Mouse (Mus musculus): ENCODE data around the gene Cxadr. TPM values are rescaled to one million over a fixed set of nuclear protein-coding genes. Genes with fewer than 3 reads are reported as not detected.
A peak's percentile ranks its signal among the peaks of the same experiment; 100 is the strongest.

Cxadr gene
- polyA plus RNA-seq, 1 experiment from 2014 or later, result 24.5 TPM

GRCm38 (mm10) chr16:78327999-78328398 lies 26.7 kb downstream of the Cxadr start:
- no peak overlapping the region for H3K4me3 ChIP-seq (ENCODE audit: low read depth, low read length)
- H3K27me3 ChIP-seq (ENCODE audit: control insufficient read depth, insufficient read depth, low read length), result no peaks in the 10 kb centered on the region
- no peak overlapping the region for H3K4me2 ChIP-seq
- 85% methylated on average over 12 of the region's 12 CpGs for WGBS (ENCODE audit: insufficient replicate concordance)
- ATAC-seq (replicated peaks; ENCODE audit: insufficient number of reproducible peaks, low FRiP score, low TSS enrichment), result no peak
- H3K9me3 ChIP-seq (replicated peaks; ENCODE audit: control insufficient read depth, low read length), result no peaks in the 10 kb centered on the region
- H3K27ac ChIP-seq (ENCODE audit: low read depth, low read length), result no peak overlapping the region
- no peaks in the 10 kb centered on the region for H3K36me3 ChIP-seq (ENCODE audit: control insufficient read depth, insufficient read depth, low read length)
- peaks cover 4% of the 10 kb centered on the region; the same call in 1 of the 2 replicates for H3K4me1 ChIP-seq (ENCODE audit: control insufficient read depth, insufficient read depth, low read length)
- H3K9ac ChIP-seq (ENCODE audit: low read depth, low read length), result no peak overlapping the region

DNA sequence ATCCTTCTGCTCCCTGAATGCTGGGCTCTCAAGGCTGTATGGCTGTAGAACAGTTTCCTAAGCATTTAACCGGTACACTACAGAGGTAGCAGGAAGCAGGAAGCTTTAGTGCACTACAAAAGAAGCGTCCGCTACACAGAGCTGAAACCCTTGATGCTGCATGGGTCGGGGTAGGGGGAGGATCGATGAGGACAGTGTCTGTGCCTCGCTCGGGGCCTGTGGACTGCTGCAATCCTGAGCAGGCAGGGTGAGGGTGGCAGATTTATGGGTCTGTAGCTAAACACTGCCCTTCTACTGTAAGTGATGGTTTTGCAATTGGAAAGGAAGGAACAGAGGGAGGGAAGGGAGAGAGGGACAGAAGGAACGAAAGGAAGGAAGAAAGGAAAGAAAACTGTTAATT lies 35.9 kb downstream of the Cxadr start:
- H3K4me1 ChIP-seq (ENCODE audit: control insufficient read depth, insufficient read depth, low read length), result no peaks in the 10 kb centered on the region
- no peak for ATAC-seq (replicated peaks; ENCODE audit: insufficient number of reproducible peaks, low FRiP score, low TSS enrichment)
- WGBS (ENCODE audit: insufficient replicate concordance), result 67% methylated on average over 8 of the region's 8 CpGs

GRCm38 (mm10) chr16:78341356-78341755 lies 40.1 kb downstream of the Cxadr start:
- WGBS (ENCODE audit: insufficient replicate concordance), result 82% methylated on average over 4 of the region's 4 CpGs
- Histone ChIP-seq H3K9ac (ENCODE audit: low read depth, low read length) (no peak overlapping the region), H3K27ac (ENCODE audit: low read depth, low read length) (no peak overlapping the region), H3K27me3 (ENCODE audit: control insufficient read depth, insufficient read depth, low read length) (no peaks in the 10 kb centered on the region), H3K4me2 (no peak overlapping the region), H3K4me3 (ENCODE audit: low read depth, low read length) (no peak overlapping the region), H3K9me3 (replicated peaks; ENCODE audit: control insufficient read depth, low read length) (no peaks in the 10 kb centered on the region), H3K4me1 (ENCODE audit: control insufficient read depth, insufficient read depth, low read length) (no peaks in the 10 kb centered on the region), H3K36me3 (ENCODE audit: control insufficient read depth, insufficient read depth, low read length) (no peaks in the 10 kb centered on the region; the same call in 1 of the 2 replicates)
- no peak for ATAC-seq (replicated peaks; ENCODE audit: insufficient number of reproducible peaks, low FRiP score, low TSS enrichment)

More for the DNA sequence above, 35.9 kb downstream of the Cxadr start:
- Histone ChIP-seq H3K4me3 (ENCODE audit: low read depth, low read length) (no peak overlapping the region), H3K9me3 (replicated peaks; ENCODE audit: control insufficient read depth, low read length) (no peaks in the 10 kb centered on the region), H3K27me3 (ENCODE audit: control insufficient read depth, insufficient read depth, low read length) (no peaks in the 10 kb centered on the region), H3K36me3 (ENCODE audit: control insufficient read depth, insufficient read depth, low read length) (peaks cover 10% of the 10 kb centered on the region; the same call in 1 of the 2 replicates), H3K4me2 (no peak overlapping the region), H3K9ac (ENCODE audit: low read depth, low read length) (no peak overlapping the region), H3K27ac (ENCODE audit: low read depth, low read length) (no peak overlapping the region)

DNA sequence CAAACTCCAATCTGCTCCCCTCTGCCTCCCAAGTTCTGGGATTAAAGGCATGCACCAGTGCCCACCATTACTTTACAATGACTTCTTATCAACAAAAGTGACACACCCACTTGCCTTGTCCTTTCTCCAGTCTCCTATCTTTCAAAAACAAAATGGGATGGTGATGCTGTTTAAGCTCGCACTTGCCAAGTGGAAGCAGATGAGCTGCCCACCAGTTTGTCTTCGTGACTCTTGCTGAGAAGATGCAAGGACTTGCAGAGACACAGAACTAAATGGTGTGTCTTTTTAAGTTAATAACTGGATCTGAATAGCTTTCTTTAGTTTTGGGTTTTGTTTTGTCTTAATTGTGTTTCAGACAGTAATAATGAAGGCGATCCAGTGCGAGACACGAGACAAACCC lies 41.5 kb downstream of the Cxadr start:
- 0 out of 2 replicates have a peak, but pooled peaks cover 5% of the 10 kb centered on the region for H3K4me1 ChIP-seq (ENCODE audit: control insufficient read depth, insufficient read depth, low read length)
- no peak overlapping the region for H3K4me3 ChIP-seq (ENCODE audit: low read depth, low read length)
- H3K9ac ChIP-seq (ENCODE audit: low read depth, low read length), result no peak overlapping the region
- H3K27me3 ChIP-seq (ENCODE audit: control insufficient read depth, insufficient read depth, low read length), result no peaks in the 10 kb centered on the region
- no peak overlapping the region for H3K27ac ChIP-seq (ENCODE audit: low read depth, low read length)
- 79% methylated on average over 5 of the region's 5 CpGs for WGBS (ENCODE audit: insufficient replicate concordance)
- no peaks in the 10 kb centered on the region for H3K9me3 ChIP-seq (replicated peaks; ENCODE audit: control insufficient read depth, low read length)
- no peak overlapping the region for H3K4me2 ChIP-seq
- no peak for ATAC-seq (replicated peaks; ENCODE audit: insufficient number of reproducible peaks, low FRiP score, low TSS enrichment)
- no peaks in the 10 kb centered on the region; the same call in 1 of the 2 replicates for H3K36me3 ChIP-seq (ENCODE audit: control insufficient read depth, insufficient read depth, low read length)

GRCm38 (mm10) chr16:78343792-78344191 lies 42.5 kb downstream of the Cxadr start:
- Histone ChIP-seq H3K4me1 (ENCODE audit: control insufficient read depth, insufficient read depth, low read length) (0 out of 2 replicates have a peak, but pooled peaks cover 5% of the 10 kb centered on the region), H3K27ac (ENCODE audit: low read depth, low read length) (no peak overlapping the region), H3K36me3 (ENCODE audit: control insufficient read depth, insufficient read depth, low read length) (no peaks in the 10 kb centered on the region; the same call in 1 of the 2 replicates), H3K4me3 (ENCODE audit: low read depth, low read length) (no peak overlapping the region), H3K27me3 (ENCODE audit: control insufficient read depth, insufficient read depth, low read length) (no peaks in the 10 kb centered on the region), H3K9ac (ENCODE audit: low read depth, low read length) (no peak overlapping the region), H3K4me2 (no peak overlapping the region), H3K9me3 (replicated peaks; ENCODE audit: control insufficient read depth, low read length) (no peaks in the 10 kb centered on the region)
- 77% methylated on average over 6 of the region's 6 CpGs for WGBS (ENCODE audit: insufficient replicate concordance)
- ATAC-seq (replicated peaks; ENCODE audit: insufficient number of reproducible peaks, low FRiP score, low TSS enrichment), result no peak

GRCm38 (mm10) chr16:78346662-78347327 lies 45.5 kb downstream of the Cxadr start:
- WGBS (ENCODE audit: insufficient replicate concordance), result 74% methylated on average over 2 of the region's 2 CpGs
- Histone ChIP-seq H3K4me1 (ENCODE audit: control insufficient read depth, insufficient read depth, low read length) (0 out of 2 replicates have a peak, but pooled peaks cover 5% of the 10 kb centered on the region), H3K36me3 (ENCODE audit: control insufficient read depth, insufficient read depth, low read length) (peaks cover 2% of the 10 kb centered on the region), H3K4me3 (ENCODE audit: low read depth, low read length) (no peak overlapping the region), H3K9ac (ENCODE audit: low read depth, low read length) (no peak overlapping the region), H3K4me2 (no peak overlapping the region), H3K27me3 (ENCODE audit: control insufficient read depth, insufficient read depth, low read length) (no peaks in the 10 kb centered on the region), H3K27ac (ENCODE audit: low read depth, low read length) (peak overlapping the region; percentile 47; the same call in 1 of the 2 replicates), H3K9me3 (replicated peaks; ENCODE audit: control insufficient read depth, low read length) (no peaks in the 10 kb centered on the region)
- ATAC-seq (replicated peaks; ENCODE audit: insufficient number of reproducible peaks, low FRiP score, low TSS enrichment), result no peak

DNA sequence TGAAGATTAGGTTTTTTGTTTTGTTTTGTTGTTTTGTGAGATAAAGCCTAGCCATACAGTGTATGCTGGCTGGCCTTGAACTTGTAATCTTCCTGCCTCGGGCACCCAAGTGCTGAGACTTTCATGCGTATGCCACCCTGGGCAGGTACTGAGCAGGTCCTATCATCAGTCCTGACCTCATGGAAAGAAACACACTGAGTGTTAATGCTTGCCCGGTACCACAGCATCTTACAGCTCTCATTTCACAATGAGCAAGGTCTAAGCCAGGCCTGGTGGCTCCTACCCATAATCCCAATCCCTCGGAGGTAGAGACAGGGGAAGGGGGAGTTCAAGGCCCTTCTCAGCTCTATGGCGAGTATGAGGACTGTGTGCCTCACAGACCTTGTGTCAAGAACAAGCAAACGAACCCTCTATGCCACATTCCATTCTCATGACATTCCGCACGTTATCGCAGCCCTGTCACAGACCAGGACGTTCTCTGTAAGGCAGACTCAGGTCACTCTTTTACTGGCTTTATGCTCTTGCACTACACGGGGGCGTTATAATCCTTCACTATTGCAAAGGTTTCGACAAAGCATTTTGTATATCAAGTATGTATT lies 46.1 kb downstream of the Cxadr start:
- no peak overlapping the region for H3K9ac ChIP-seq (ENCODE audit: low read depth, low read length)
- H3K4me2 ChIP-seq, result no peak overlapping the region
- H3K27ac ChIP-seq (ENCODE audit: low read depth, low read length), result peak overlapping the region; percentile 47
- H3K27me3 ChIP-seq (ENCODE audit: control insufficient read depth, insufficient read depth, low read length), result no peaks in the 10 kb centered on the region
- H3K9me3 ChIP-seq (replicated peaks; ENCODE audit: control insufficient read depth, low read length), result no peaks in the 10 kb centered on the region
- WGBS (ENCODE audit: insufficient replicate concordance), result 37% methylated on average over 13 of the region's 13 CpGs
- H3K4me1 ChIP-seq (ENCODE audit: control insufficient read depth, insufficient read depth, low read length), result 0 out of 2 replicates have a peak, but pooled peaks cover 5% of the 10 kb centered on the region
- no peak overlapping the region for H3K4me3 ChIP-seq (ENCODE audit: low read depth, low read length)
- H3K36me3 ChIP-seq (ENCODE audit: control insufficient read depth, insufficient read depth, low read length), result peaks cover 2% of the 10 kb centered on the region
- peak; percentile 57 for ATAC-seq (replicated peaks; ENCODE audit: insufficient number of reproducible peaks, low FRiP score, low TSS enrichment)

DNA sequence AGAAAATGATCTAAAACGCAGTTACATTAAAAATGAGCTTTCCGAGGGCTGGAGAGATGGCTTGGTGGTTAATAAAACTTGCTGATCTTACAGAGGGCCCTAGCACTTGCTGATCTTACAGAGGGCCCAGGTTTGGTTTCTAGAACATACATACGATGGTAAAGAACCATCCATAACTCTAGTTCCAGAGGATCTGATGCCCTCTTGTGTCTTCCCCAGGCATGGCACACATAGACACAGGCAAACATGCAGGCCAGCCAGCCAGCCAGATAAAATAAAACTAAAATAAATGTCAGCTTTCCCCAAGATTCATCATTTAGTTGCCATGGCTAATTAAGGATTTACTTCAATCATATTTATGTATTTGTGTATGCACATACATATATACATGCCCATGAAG lies 56.5 kb downstream of the Cxadr start:
- Histone ChIP-seq H3K27ac (ENCODE audit: low read depth, low read length) (no peak overlapping the region), H3K9ac (ENCODE audit: low read depth, low read length) (no peak overlapping the region), H3K27me3 (ENCODE audit: control insufficient read depth, insufficient read depth, low read length) (no peaks in the 10 kb centered on the region), H3K36me3 (ENCODE audit: control insufficient read depth, insufficient read depth, low read length) (peaks cover 15% of the 10 kb centered on the region), H3K4me2 (no peak overlapping the region), H3K9me3 (replicated peaks; ENCODE audit: control insufficient read depth, low read length) (no peaks in the 10 kb centered on the region), H3K4me1 (ENCODE audit: control insufficient read depth, insufficient read depth, low read length) (no peaks in the 10 kb centered on the region), H3K4me3 (ENCODE audit: low read depth, low read length) (no peak overlapping the region)
- ATAC-seq (replicated peaks; ENCODE audit: insufficient number of reproducible peaks, low FRiP score, low TSS enrichment), result no peak
- WGBS (ENCODE audit: insufficient replicate concordance), result 95% methylated on average over 3 of the region's 3 CpGs

All from heart, embryonic 11.5 days (tissue).